Mouse (Mus musculus): Measurements from ENCODE around the gene Zpr1. TPM values are rescaled to one million over a fixed set of nuclear protein-coding genes. Genes with fewer than 3 reads are reported as not detected.

Zpr1 gene
- polyA plus RNA-seq, 1 experiment from 2014 or later: 77.1 TPM

DNA sequence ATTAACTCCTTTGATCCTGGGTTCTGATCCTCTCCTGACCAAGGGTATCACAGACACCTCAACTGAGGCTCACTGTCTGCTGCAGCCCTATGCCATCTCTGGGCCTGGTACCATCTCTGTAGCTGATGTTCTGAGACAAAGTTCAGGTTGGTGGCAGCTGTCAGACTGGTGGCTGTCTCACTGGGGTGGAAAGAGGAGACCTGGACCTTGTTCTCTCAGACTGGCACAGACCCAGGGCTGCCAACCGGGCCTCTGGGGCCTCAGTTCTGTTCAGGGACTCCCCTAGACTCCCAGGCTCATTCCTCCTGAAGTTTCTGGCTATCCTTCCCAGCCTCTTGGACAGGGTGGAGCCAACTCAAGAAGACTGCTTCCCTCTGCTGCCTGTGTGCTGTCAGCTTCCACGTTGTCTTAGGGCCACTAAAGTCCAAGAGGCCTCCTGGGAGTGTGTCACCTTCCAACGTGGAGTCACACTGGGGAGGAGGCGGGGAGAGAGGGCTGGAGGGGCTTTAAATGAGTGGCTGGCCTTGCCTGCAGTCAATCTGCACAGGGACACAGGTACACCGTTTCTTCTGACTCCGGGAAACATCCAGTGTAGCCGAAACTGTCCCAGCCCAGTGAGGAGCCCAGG, 32.2 kb upstream of the Zpr1 start, which contains the start of gene Apoa4:
Gene Apoa4 (plus strand): TSS at position 171 of the 628 bp plus-strand sequence.
- WGBS: 69% methylated on average over 7 of the region's 7 CpGs
- no peak for DNase-seq (ENCODE audit: low spot score)
- Histone ChIP-seq H3K9me3 (replicated peaks) (no peaks in the 10 kb centered on the region), H3K27ac (no peak within 1 kb of the TSS), H3K27me3 (ENCODE audit: low read depth, poor library complexity, severe bottlenecking) (no peaks in the 10 kb centered on the region), H3K36me3 (no peaks in the 10 kb centered on the region), H3K4me1 (peaks cover 26% of the 10 kb centered on the region), H3K4me3 (no peak within 1 kb of the TSS)

DNA sequence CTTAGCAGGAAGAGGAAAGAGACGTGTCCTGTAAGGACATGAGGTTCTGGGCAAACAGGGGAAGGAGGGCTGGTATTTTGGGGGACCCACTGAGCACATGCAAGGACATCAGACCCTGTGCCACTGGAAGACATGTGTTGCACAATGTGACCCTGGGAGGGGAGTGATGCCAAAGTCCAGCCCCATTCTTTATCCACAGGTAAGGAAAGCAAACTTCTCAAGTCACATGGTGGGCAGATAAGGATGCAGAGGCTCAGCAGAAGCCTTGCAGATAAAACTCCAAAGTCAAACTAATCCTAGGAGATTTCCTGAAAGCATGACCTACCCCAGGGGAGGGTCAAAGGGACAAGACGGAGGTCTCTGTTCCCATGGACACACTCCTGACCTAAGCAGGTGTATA, 31.0 kb upstream of the Zpr1 start:
- Histone ChIP-seq H3K4me1 (peaks cover 24% of the 10 kb centered on the region), H3K27me3 (ENCODE audit: low read depth, poor library complexity, severe bottlenecking) (no peaks in the 10 kb centered on the region), H3K4me3 (no peak overlapping the region), H3K27ac (no peak overlapping the region), H3K36me3 (no peaks in the 10 kb centered on the region), H3K9me3 (replicated peaks) (no peaks in the 10 kb centered on the region)
- DNase-seq (ENCODE audit: low spot score): no peak
- WGBS: 84% methylated on average over 2 of the region's 2 CpGs

GRCm38 (mm10) chr9:46243122-46243521, 29.7 kb upstream of the Zpr1 start:
- no peaks in the 10 kb centered on the region for H3K27me3 ChIP-seq (ENCODE audit: low read depth, poor library complexity, severe bottlenecking)
- no peak overlapping the region for H3K4me3 ChIP-seq
- no peaks in the 10 kb centered on the region for H3K9me3 ChIP-seq (replicated peaks)
- no peaks in the 10 kb centered on the region for H3K36me3 ChIP-seq
- DNase-seq (ENCODE audit: low spot score): no peak
- peaks cover 21% of the 10 kb centered on the region for H3K4me1 ChIP-seq
- peak overlapping the region; percentile 3; the same call in 1 of the 2 replicates for H3K27ac ChIP-seq
- 71% methylated on average over 4 of the region's 4 CpGs for WGBS

DNA sequence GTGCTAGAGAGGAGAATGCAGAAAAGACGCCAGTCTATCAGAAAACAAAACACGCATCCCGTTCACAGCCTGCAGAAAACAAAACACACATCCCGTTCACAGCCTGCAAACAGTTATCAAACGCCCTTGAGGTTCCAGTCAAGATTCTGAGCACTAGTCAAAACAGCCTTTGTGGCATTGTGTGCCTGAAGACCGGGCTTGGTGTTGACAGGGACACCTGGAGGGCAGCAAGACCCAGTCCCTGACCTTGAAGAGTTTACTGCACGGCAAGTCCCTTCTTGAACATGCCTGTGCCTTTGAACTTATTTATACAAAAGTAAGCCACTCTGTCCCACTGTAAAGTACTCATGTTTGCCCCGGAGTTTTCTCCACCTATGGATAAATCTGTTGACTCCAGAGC, 29.3 kb upstream of the Zpr1 start:
- Histone ChIP-seq H3K36me3 (no peaks in the 10 kb centered on the region), H3K27ac (peak overlapping the region; percentile 3; the same call in 1 of the 2 replicates), H3K4me1 (peaks cover 17% of the 10 kb centered on the region), H3K4me3 (no peak overlapping the region), H3K9me3 (replicated peaks) (no peaks in the 10 kb centered on the region), H3K27me3 (ENCODE audit: low read depth, poor library complexity, severe bottlenecking) (no peaks in the 10 kb centered on the region)
- DNase-seq (ENCODE audit: low spot score): no peak
- 76% methylated on average over 8 of the region's 8 CpGs for WGBS

GRCm38 (mm10) chr9:46246752-46247324, 26.0 kb upstream of the Zpr1 start:
- peak; percentile 72 for DNase-seq (ENCODE audit: low spot score)
- WGBS: 23% methylated on average over 11 of the region's 11 CpGs
- Histone ChIP-seq H3K4me3 (no peak overlapping the region), H3K4me1 (peaks cover 17% of the 10 kb centered on the region), H3K27ac (no peak overlapping the region), H3K36me3 (no peaks in the 10 kb centered on the region), H3K9me3 (replicated peaks) (no peaks in the 10 kb centered on the region), H3K27me3 (ENCODE audit: low read depth, poor library complexity, severe bottlenecking) (no peaks in the 10 kb centered on the region)

DNA sequence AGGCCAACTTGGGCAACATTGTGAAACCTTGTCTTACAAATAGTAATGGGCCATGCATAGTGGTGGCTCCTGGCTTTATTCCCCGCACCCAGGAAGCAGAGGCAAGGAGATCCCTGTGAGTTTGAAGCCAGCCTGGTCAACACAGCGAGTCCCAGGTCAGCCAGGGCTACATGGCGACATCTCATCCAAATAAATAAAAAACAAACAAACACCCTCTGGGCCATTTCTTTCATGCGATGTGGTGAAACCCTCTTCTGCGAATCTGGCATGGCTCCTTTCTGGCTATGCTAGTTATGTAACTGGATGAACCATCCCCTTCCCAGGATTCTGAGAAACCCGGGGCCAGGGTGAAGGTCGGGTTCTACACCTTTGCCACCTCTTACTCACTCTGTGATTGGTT, 16.7 kb upstream of the Zpr1 start:
- 85% methylated on average over 7 of the region's 7 CpGs for WGBS
- Histone ChIP-seq H3K27ac (no peak overlapping the region), H3K9me3 (replicated peaks) (no peaks in the 10 kb centered on the region), H3K36me3 (no peaks in the 10 kb centered on the region), H3K4me1 (peaks cover 4% of the 10 kb centered on the region; the same call in 1 of the 2 replicates), H3K27me3 (ENCODE audit: low read depth, poor library complexity, severe bottlenecking) (no peaks in the 10 kb centered on the region), H3K4me3 (no peak overlapping the region)
- DNase-seq (ENCODE audit: low spot score): no peak

GRCm38 (mm10) chr9:46256658-46257385, 16.0 kb upstream of the Zpr1 start:
- DNase-seq (ENCODE audit: low spot score): no peak
- no peak overlapping the region for H3K4me3 ChIP-seq
- 93% methylated on average over 10 of the region's 10 CpGs for WGBS
- H3K27ac ChIP-seq: no peak overlapping the region
- H3K4me1 ChIP-seq: peaks cover 4% of the 10 kb centered on the region; the same call in 1 of the 2 replicates
- no peaks in the 10 kb centered on the region for H3K9me3 ChIP-seq (replicated peaks)
- H3K36me3 ChIP-seq: no peaks in the 10 kb centered on the region
- H3K27me3 ChIP-seq (ENCODE audit: low read depth, poor library complexity, severe bottlenecking): no peaks in the 10 kb centered on the region

- H3K27ac ChIP-seq: no peak overlapping the region
Measured at GRCm38 (mm10) chr9:46257546-46257945, 15.3 kb upstream of the Zpr1 start.

GRCm38 (mm10) chr9:46259111-46259510, 13.8 kb upstream of the Zpr1 start:
- H3K27me3 ChIP-seq (ENCODE audit: low read depth, poor library complexity, severe bottlenecking): no peaks in the 10 kb centered on the region
- H3K9me3 ChIP-seq (replicated peaks): no peaks in the 10 kb centered on the region
- peaks cover 4% of the 10 kb centered on the region; the same call in 1 of the 2 replicates for H3K4me1 ChIP-seq
- no peak overlapping the region for H3K27ac ChIP-seq
- 89% methylated on average over 6 of the region's 6 CpGs for WGBS
- H3K36me3 ChIP-seq: no peaks in the 10 kb centered on the region
- DNase-seq (ENCODE audit: low spot score): no peak
- no peak overlapping the region for H3K4me3 ChIP-seq

More at GRCm38 (mm10) chr9:46257546-46257945, 15.3 kb upstream of the Zpr1 start:
- 85% methylated on average over 3 of the region's 3 CpGs for WGBS
- H3K4me3 ChIP-seq: no peak overlapping the region
- H3K9me3 ChIP-seq (replicated peaks): no peaks in the 10 kb centered on the region
- H3K4me1 ChIP-seq: peaks cover 4% of the 10 kb centered on the region; the same call in 1 of the 2 replicates
- DNase-seq (ENCODE audit: low spot score): no peak
- no peaks in the 10 kb centered on the region for H3K27me3 ChIP-seq (ENCODE audit: low read depth, poor library complexity, severe bottlenecking)
- no peaks in the 10 kb centered on the region for H3K36me3 ChIP-seq

DNA sequence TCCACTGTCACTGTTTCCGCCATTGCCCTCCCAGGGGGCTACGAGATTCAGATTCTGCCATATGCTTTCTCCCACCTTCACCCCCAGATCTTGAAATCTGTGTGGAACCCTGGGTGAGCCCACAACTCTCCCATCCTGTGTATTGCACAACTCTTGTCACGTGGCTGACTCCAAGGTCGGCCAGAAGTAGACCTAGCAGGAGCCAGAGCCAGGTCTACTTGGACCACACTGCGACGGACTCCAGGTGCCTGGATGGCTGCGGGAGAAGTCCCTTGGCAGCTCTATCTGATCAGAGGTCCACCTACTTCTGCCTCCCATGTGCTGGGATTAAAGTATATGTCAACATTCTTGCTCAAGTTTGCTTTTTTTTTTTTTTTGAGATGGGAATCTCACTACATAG, 11.7 kb upstream of the Zpr1 start:
- DNase-seq (ENCODE audit: low spot score): no peak
- Histone ChIP-seq H3K9me3 (replicated peaks) (no peaks in the 10 kb centered on the region), H3K27me3 (ENCODE audit: low read depth, poor library complexity, severe bottlenecking) (no peaks in the 10 kb centered on the region), H3K36me3 (no peaks in the 10 kb centered on the region), H3K4me1 (peaks cover 4% of the 10 kb centered on the region; the same call in 1 of the 2 replicates), H3K27ac (no peak overlapping the region), H3K4me3 (no peak overlapping the region)
- 88% methylated on average over 7 of the region's 7 CpGs for WGBS

DNA sequence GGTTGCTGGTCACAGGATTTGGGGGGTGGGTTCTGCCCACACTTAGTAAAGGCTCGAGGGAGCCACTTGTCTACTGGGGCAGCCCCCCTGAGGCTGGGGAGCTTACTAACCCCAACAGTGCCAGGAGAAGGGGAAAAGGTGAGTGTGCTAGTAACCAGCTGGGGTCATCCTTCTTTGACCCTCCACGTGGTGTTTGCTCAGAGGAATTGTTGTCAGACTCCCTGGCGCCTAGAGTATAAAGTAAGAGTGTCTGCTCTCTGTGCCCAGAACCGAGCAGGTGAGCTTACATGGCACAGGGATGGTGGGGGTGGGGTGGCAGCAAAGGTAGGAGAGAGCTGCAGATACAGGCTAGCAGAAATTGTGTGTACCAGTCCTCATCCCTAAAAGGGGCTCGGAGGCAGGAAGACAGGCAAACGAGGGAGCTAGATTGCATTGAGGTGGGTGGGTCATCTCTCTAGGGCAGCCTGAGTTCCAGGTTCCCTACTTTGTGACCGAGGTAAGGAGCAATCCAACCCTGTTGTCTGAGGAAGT, 4.5 kb upstream of the Zpr1 start, which contains the start of gene Apoa5:
Gene Apoa5 (plus strand): TSS at position 291 of the 531 bp plus-strand sequence.
- 61% methylated on average over 7 of the region's 7 CpGs for WGBS
- H3K27me3 ChIP-seq (ENCODE audit: low read depth, poor library complexity, severe bottlenecking): peaks cover 40% of the 10 kb centered on the region
- H3K27ac ChIP-seq: no peak within 1 kb of the TSS
- DNase-seq (ENCODE audit: low spot score): no peak
- no peaks in the 10 kb centered on the region for H3K9me3 ChIP-seq (replicated peaks)
- H3K36me3 ChIP-seq: no peaks in the 10 kb centered on the region
- peaks cover 18% of the 10 kb centered on the region for H3K4me1 ChIP-seq
- H3K4me3 ChIP-seq: no peak within 1 kb of the TSS

GRCm38 (mm10) chr9:46269125-46269524, 3.7 kb upstream of the Zpr1 start:
- Histone ChIP-seq H3K9me3 (replicated peaks) (no peaks in the 10 kb centered on the region), H3K27me3 (ENCODE audit: low read depth, poor library complexity, severe bottlenecking) (peaks cover 40% of the 10 kb centered on the region), H3K4me1 (peaks cover 26% of the 10 kb centered on the region), H3K36me3 (no peaks in the 10 kb centered on the region), H3K27ac (no peak overlapping the region), H3K4me3 (no peak overlapping the region)
- DNase-seq (ENCODE audit: low spot score): no peak
- 90% methylated on average over 5 of the region's 5 CpGs for WGBS

GRCm38 (mm10) chr9:46270782-46271181, 2.1 kb upstream of the Zpr1 start:
- Histone ChIP-seq H3K4me3 (no peak overlapping the region), H3K9me3 (replicated peaks) (no peaks in the 10 kb centered on the region), H3K27ac (no peak overlapping the region), H3K36me3 (peaks cover 16% of the 10 kb centered on the region), H3K4me1 (peaks cover 28% of the 10 kb centered on the region), H3K27me3 (ENCODE audit: low read depth, poor library complexity, severe bottlenecking) (peaks cover 40% of the 10 kb centered on the region)
- DNase-seq (ENCODE audit: low spot score): no peak
- WGBS: 96% methylated on average over 4 of the region's 4 CpGs
